Mouse (Mus musculus) E14TG2a.4 (cell line): ENCODE results near the gene Decr2.

Source experiments
- CTCF ChIP-seq: conservative IDR thresholded peaks from 2 replicates; pipeline ENCODE4 v1.5.1; 2014; ENCODE audit warnings: low read length
- NANOG ChIP-seq: IDR thresholded peaks from 2 replicates; pipeline ENCODE4 v1.6.1; 2014; ENCODE audit warnings: borderline replicate concordance, low read length, mixed read lengths
- POU5F1 ChIP-seq: IDR thresholded peaks from 2 replicates; pipeline ENCODE4 v1.6.1; 2014; ENCODE audit warnings: low read length, borderline replicate concordance

GRCm38 (mm10) chr17:26046253-26046997 lies 43.7 kb downstream of the Decr2 start:
- no peak for TF ChIP-seq CTCF
- TF ChIP-seq NANOG = no peak
- TF ChIP-seq POU5F1 = no peak
